Mouse (Mus musculus) hindbrain, postnatal 0 days (tissue): Measurements from ENCODE around the gene Fxyd1. TPM values are rescaled to one million over a fixed set of nuclear protein-coding genes. Genes with fewer than 3 reads are reported as not detected.

Experiments
- ATAC-seq: fragments of 200-750 bp; cut with Nextera tagmentation; 2 replicates; pipeline ENCODE4 v1.8.0; 2017; ENCODE audit warnings: mild to moderate bottlenecking, moderate TSS enrichment, moderate library complexity
- DNase-seq: peaks from one replicate; pipeline ENCODE4 v3.0.0-alpha.2; 2015; ENCODE audit warnings: low spot score
- H3K27ac ChIP-seq: fragments of 300-500 bp; sonication (generic); 2 replicates; pipeline ENCODE4 v1.5.1; 2014; ENCODE audit warnings: mild to moderate bottlenecking
- H3K27me3 ChIP-seq: fragments of 300-500 bp; sonication (generic); 2 replicates; pipeline ENCODE4 v1.6.1; 2014; ENCODE audit warnings: low read length, mixed read lengths; ENCODE audit not compliant: insufficient read depth
- H3K36me3 ChIP-seq: fragments of 300-500 bp; sonication (generic); 2 replicates; pipeline ENCODE4 v1.6.1; 2014; ENCODE audit warnings: low read length, mixed read lengths; ENCODE audit not compliant: insufficient read depth
- H3K4me1 ChIP-seq: fragments of 300-500 bp; sonication (generic); 2 replicates; pipeline ENCODE4 v1.6.1; 2014; ENCODE audit warnings: antibody characterized with exemption, low read length, mixed read lengths; ENCODE audit not compliant: insufficient read depth
- H3K4me2 ChIP-seq: fragments of 300-500 bp; sonication (generic); 2 replicates; pipeline ENCODE4 v1.6.1; 2014; ENCODE audit warnings: low read depth, mild to moderate bottlenecking, low read length, moderate library complexity, mixed read lengths
- H3K4me3 ChIP-seq: fragments of 300-500 bp; sonication (generic); 2 replicates; pipeline ENCODE4 v1.5.1; 2014; ENCODE audit warnings: low read length
- H3K9ac ChIP-seq: fragments of 300-500 bp; sonication (generic); replicated peaks from 2 replicates; pipeline ENCODE4 v1.6.1; 2014; ENCODE audit warnings: mild to moderate bottlenecking, low read length, moderate library complexity, mixed read lengths
- H3K9me3 ChIP-seq: fragments of 300-500 bp; sonication (generic); 2 replicates; pipeline ENCODE4 v1.6.1; 2016; ENCODE audit warnings: low read length, mixed read lengths
- CTCF ChIP-seq: IDR thresholded peaks from 2 replicates; pipeline ENCODE4 v1.5.1; 2016; ENCODE audit warnings: antibody characterized with exemption, control low read depth, low read depth
- WGBS: fragments of 180-500 bp; shearing (Covaris S2); extraction: QIAGEN DNeasy Blood & Tissue Kit; methylation state at CpG from one replicate; pipeline ENCODE4 v1.1.7; 2014; 5-methylcytosine and 5-hydroxymethylcytosine counted together
- polyA plus RNA-seq: library from polyadenylated mRNA; unstranded; fragments of >200 nt; fragmentation: Nextera tagmentation; extraction: Ambion mirVana; gene quantifications from 2 replicates; pipeline ENCODE4 v1.2.1, GENCODE M21; 2015
- total RNA-seq: library from RNA; depleted of rRNA; stranded (reverse); fragments of >200 nt; gene quantifications from 2 replicates; pipeline ENCODE4 v1.2.3, GENCODE M21; 2014

The Fxyd1 gene
- total and polyA plus RNA-seq, 2 experiments from 2014 or later, result 26.5 to 129 TPM

- 41% methylated on average over 11 of the region's 11 CpGs for WGBS
- no peak for TF ChIP-seq CTCF
- Histone ChIP-seq H3K4me1 (peaks cover 20% of the 10 kb centered on the region; the same call in 1 of the 2 replicates), H3K27ac (0 out of 2 replicates have a peak overlapping the region, but pooled peaks have one; percentile 4), H3K4me3 (no peak overlapping the region), H3K36me3 (no peaks in the 10 kb centered on the region), H3K27me3 (peaks cover 11% of the 10 kb centered on the region; the same call in 1 of the 2 replicates), H3K9me3 (no peaks in the 10 kb centered on the region), H3K4me2 (peak overlapping the region; percentile 35; the same call in 1 of the 2 replicates), H3K9ac (no peak overlapping the region)
- DNase-seq (no peak), ATAC-seq (no peak)
Measured at GRCm38 (mm10) chr7:31054661-31055320, 2.2 kb downstream of the Fxyd1 start.

- H3K36me3 ChIP-seq, result no peaks in the 10 kb centered on the region
- WGBS, result 29% methylated on average over 10 of the region's 10 CpGs
- H3K27ac ChIP-seq, result no peak overlapping the region
- no peak overlapping the region for H3K4me2 ChIP-seq
- H3K9ac ChIP-seq, result no peak overlapping the region
- H3K9me3 ChIP-seq, result no peaks in the 10 kb centered on the region
- DNase-seq, result no peak
- H3K27me3 ChIP-seq, result peaks cover 11% of the 10 kb centered on the region; the same call in 1 of the 2 replicates
- H3K4me1 ChIP-seq, result peaks cover 22% of the 10 kb centered on the region; the same call in 1 of the 2 replicates
- TF ChIP-seq CTCF, result no peak
- no peak overlapping the region for H3K4me3 ChIP-seq
- no peak for ATAC-seq
Measured at GRCm38 (mm10) chr7:31053882-31054447, 3.0 kb downstream of the Fxyd1 start.

- H3K27me3 ChIP-seq, result peaks cover 11% of the 10 kb centered on the region; the same call in 1 of the 2 replicates
- peak; percentile 49 for TF ChIP-seq CTCF
Measured at GRCm38 (mm10) chr7:31052636-31053434, 4.2 kb downstream of the Fxyd1 start.

GRCm38 (mm10) chr7:31052251-31052635 is 4.8 kb downstream of the Fxyd1 start:
- 3% methylated on average over 22 of the region's 22 CpGs for WGBS
- DNase-seq (no peak), ATAC-seq (no peak)
- Histone ChIP-seq H3K4me1 (peaks cover 22% of the 10 kb centered on the region; the same call in 1 of the 2 replicates), H3K4me2 (peak overlapping the region; percentile 60), H3K27me3 (peaks cover 11% of the 10 kb centered on the region; the same call in 1 of the 2 replicates), H3K9ac (no peak overlapping the region), H3K9me3 (no peaks in the 10 kb centered on the region), H3K36me3 (no peaks in the 10 kb centered on the region), H3K4me3 (peak overlapping the region; percentile 11), H3K27ac (no peak overlapping the region)
- no peak for TF ChIP-seq CTCF

More at GRCm38 (mm10) chr7:31052636-31053434, 4.2 kb downstream of the Fxyd1 start:
- peak overlapping the region; percentile 60 for H3K4me2 ChIP-seq
- WGBS, result 2% methylated on average over 34 of the region's 34 CpGs
- ATAC-seq, result peak; percentile 27; the same call in 1 of the 2 replicates
- peak overlapping the region; percentile 33 for H3K9ac ChIP-seq
- peak overlapping the region; percentile 11 for H3K4me3 ChIP-seq
- H3K36me3 ChIP-seq, result no peaks in the 10 kb centered on the region
- no peaks in the 10 kb centered on the region for H3K9me3 ChIP-seq
- peaks cover 22% of the 10 kb centered on the region; the same call in 1 of the 2 replicates for H3K4me1 ChIP-seq
- H3K27ac ChIP-seq, result peak overlapping the region; percentile 15; the same call in 1 of the 2 replicates
- DNase-seq, result peak; percentile 75

GRCm38 (mm10) chr7:31051321-31052021 is 5.5 kb downstream of the Fxyd1 start, which contains the start of gene Fxyd7:
Gene Fxyd7 (minus strand): TSS chr7:31051467.
- Histone ChIP-seq H3K27ac (peak within 1 kb of the TSS; percentile 56; the same call in 1 of the 2 replicates), H3K4me2 (peak within 1 kb of the TSS; percentile 60), H3K4me3 (peak within 1 kb of the TSS; percentile 46), H3K9ac (peak within 1 kb of the TSS; percentile 56), H3K9me3 (no peaks in the 10 kb centered on the region), H3K36me3 (no peaks in the 10 kb centered on the region), H3K4me1 (peaks cover 22% of the 10 kb centered on the region; the same call in 1 of the 2 replicates), H3K27me3 (peaks cover 14% of the 10 kb centered on the region; the same call in 1 of the 2 replicates)
- WGBS, result 2% methylated on average over 26 of the region's 28 CpGs
- TF ChIP-seq CTCF, result no peak
- ATAC-seq, result peak; percentile 38
- peak; percentile 77 for DNase-seq

- peak overlapping the region; percentile 56 for H3K9ac ChIP-seq
- peak overlapping the region; percentile 60 for H3K4me2 ChIP-seq
- H3K4me1 ChIP-seq, result peaks cover 22% of the 10 kb centered on the region; the same call in 1 of the 2 replicates
- peak overlapping the region; percentile 56; the same call in 1 of the 2 replicates for H3K27ac ChIP-seq
- H3K27me3 ChIP-seq, result peaks cover 16% of the 10 kb centered on the region; the same call in 1 of the 2 replicates
- WGBS, result 4% methylated on average over 9 of the region's 9 CpGs
- no peaks in the 10 kb centered on the region for H3K36me3 ChIP-seq
- TF ChIP-seq CTCF, result no peak
- DNase-seq, result peak; percentile 69
- peak overlapping the region; percentile 46 for H3K4me3 ChIP-seq
- ATAC-seq, result peak; percentile 8
- H3K9me3 ChIP-seq, result no peaks in the 10 kb centered on the region
Measured at GRCm38 (mm10) chr7:31050921-31051320, 6.1 kb downstream of the Fxyd1 start.
